Mouse (Mus musculus) heart, postnatal 0 days (tissue): ENCODE measurements around the gene Negr1.

Experiments
- CTCF ChIP-seq: IDR thresholded peaks from 2 replicates; pipeline ENCODE4 v1.5.1; 2016; ENCODE audit warnings: antibody characterized with exemption, control low read depth, low read depth
- EP300 ChIP-seq: IDR thresholded peaks from 2 replicates; pipeline ENCODE4 v1.6.1; 2016; ENCODE audit warnings: antibody characterized with exemption, low read depth

- TF ChIP-seq EP300 (no peak), CTCF (no peak)
Observed at GRCm38 (mm10) chr3:156890986-156891385, 329.4 kb downstream of the Negr1 start.
